Mouse (Mus musculus) megakaryocyte, embryonic 14.5 days (primary cell): Measurements from ENCODE around the gene Ermap.

Experiments
- FLI1 ChIP-seq: IDR thresholded peaks from 2 replicates; pipeline ENCODE4 v1.6.1; 2012; ENCODE audit warnings: low read length, inconsistent platforms, mixed read lengths
- GATA1 ChIP-seq: IDR thresholded peaks from 3 replicates; pipeline ENCODE4 v1.6.1; 2012; ENCODE audit warnings: mixed read lengths, low read length, inconsistent platforms, borderline replicate concordance

DNA sequence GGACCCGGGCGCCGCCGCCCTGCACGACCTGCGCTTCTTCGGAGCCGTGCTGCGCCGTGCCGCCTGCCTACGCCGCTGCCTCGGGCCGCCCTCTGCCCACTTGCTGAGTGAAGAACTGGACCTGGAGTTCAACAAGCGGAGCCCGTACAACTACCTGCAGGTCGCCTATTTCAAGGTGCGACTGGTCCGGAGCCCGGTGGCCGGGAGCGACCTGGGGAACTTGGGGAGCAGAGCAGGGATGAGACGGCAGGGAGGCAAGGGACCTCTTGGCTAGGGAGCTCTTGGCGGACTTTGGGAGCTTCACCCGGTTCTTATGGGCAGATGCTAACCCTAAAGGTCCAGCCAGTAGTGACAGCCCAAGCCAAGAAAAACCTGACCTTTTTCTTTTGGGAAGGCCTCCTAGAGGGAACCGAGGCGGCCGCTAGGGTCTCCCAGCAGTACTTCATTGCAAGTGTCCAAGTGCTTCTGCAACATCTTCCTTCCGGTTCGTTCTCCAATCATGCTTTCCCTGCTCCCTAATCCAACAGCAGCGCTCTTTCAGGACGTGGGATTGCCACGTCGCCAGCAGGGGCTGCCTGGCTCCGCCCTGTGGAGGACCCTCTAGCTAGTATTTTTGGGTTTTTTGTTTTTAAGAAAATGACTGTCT, 43.6 kb upstream of the Ermap start:
- TF ChIP-seq GATA1: no peak
- TF ChIP-seq FLI1: no peak
